Mouse (Mus musculus) telencephalon, adult 2 months (tissue): ENCODE measurements around the gene Gm20828.
"Not testable (repeated sequence)": the region's sequence is repeated elsewhere in the genome, so short reads cannot be mapped to it uniquely, and the experiment has no call there.

Source experiments
- DNase-seq: peaks from one replicate; pipeline ENCODE4 v3.0.0-alpha.2; 2011; ENCODE audit warnings: low read depth, low spot score

Gene Gm20828

GRCm38 (mm10) chrY:11199274-11199673, at the start of gene Gm20828:
Gene Gm20828 (minus strand): TSS chrY:11199374.
- not testable (repeated sequence) for DNase-seq
